Mouse (Mus musculus) G1E (cell line): ENCODE measurements around the gene Slc29a2. TPM values are rescaled to one million over a fixed set of nuclear protein-coding genes. Genes with fewer than 3 reads are reported as not detected.
"Not testable (repeated sequence)": the region's sequence is repeated elsewhere in the genome, so short reads cannot be mapped to it uniquely, and the experiment has no call there.

Source experiments
- ATAC-seq: 2 replicates; pipeline ENCODE4 v1.8.0; 2016; ENCODE audit warnings: mild to moderate bottlenecking; ENCODE audit not compliant: insufficient number of reproducible peaks, poor library complexity, low FRiP score, severe bottlenecking; ENCODE audit errors: extremely low read depth
- DNase-seq: peaks from one replicate; pipeline ENCODE4 v3.0.0; 2012; ENCODE audit warnings: low spot score
- H3K27me3 ChIP-seq: 2 replicates; pipeline ENCODE4 v1.6.1; 2012; ENCODE audit warnings: mild to moderate bottlenecking, low read length, inconsistent platforms; ENCODE audit not compliant: insufficient read depth
- H3K36me3 ChIP-seq: replicated peaks from 2 replicates; pipeline ENCODE3; 2012; ENCODE audit warnings: mild to moderate bottlenecking, inconsistent platforms
- H3K4me1 ChIP-seq: 2 replicates; pipeline ENCODE4 v1.6.1; 2012; ENCODE audit warnings: low read depth, low read length, inconsistent platforms, mixed read lengths; ENCODE audit not compliant: insufficient read depth
- H3K4me3 ChIP-seq: 2 replicates; pipeline ENCODE4 v1.5.1; 2012; ENCODE audit warnings: low read depth, mild to moderate bottlenecking, inconsistent platforms, low read length, moderate library complexity, mixed read lengths
- H3K9me3 ChIP-seq: replicated peaks from 2 replicates; pipeline ENCODE4 v1.6.1; 2012; ENCODE audit warnings: inconsistent platforms
- CTCF ChIP-seq: IDR thresholded peaks from 2 replicates; pipeline ENCODE4 v1.5.1; 2012; ENCODE audit warnings: low read depth, low read length, inconsistent platforms, mixed read lengths
- GATA1 ChIP-seq: IDR thresholded peaks from 2 replicates; pipeline ENCODE4 v1.6.1; 2012; ENCODE audit warnings: borderline replicate concordance, low read length, inconsistent platforms, mixed read lengths
- GATA2 ChIP-seq: IDR thresholded peaks from 2 replicates; pipeline ENCODE4 v1.6.1; 2012; ENCODE audit warnings: low read depth, low read length, inconsistent platforms, borderline replicate concordance
- POLR2AphosphoS5 ChIP-seq: IDR thresholded peaks from 2 replicates; pipeline ENCODE4 v1.6.1; 2012; ENCODE audit warnings: low read depth, low read length, inconsistent platforms; ENCODE audit not compliant: insufficient replicate concordance
- TAL1 ChIP-seq: conservative IDR thresholded peaks from 2 replicates; pipeline ENCODE4 v1.6.1; 2012; ENCODE audit warnings: low read depth, low read length, inconsistent platforms, mixed read lengths
- polyA plus RNA-seq: library from polyadenylated mRNA; stranded (reverse); fragments of >175 nt; gene quantifications from 2 replicates; pipeline ENCODE4 v1.2.3, GENCODE M21; 2012
- total RNA-seq, 2 experiments: library from RNA; stranded (forward) in 1 of 2; stranded (reverse) in 1 of 2; fragments of 200-1000 nt in 1 of 2; fragments of >200 nt in 1 of 2; fragmentation: Nextera tagmentation in 1 of 2; gene quantifications; 2 replicates each; pipeline ENCODE4 v1.2.3; 2014 to 2017

The Slc29a2 gene
- total and polyA plus RNA-seq, 3 experiments: 1.7 to 5.9 (median 5.8) TPM

GRCm38 (mm10) chr19:4992371-4992770 is 31.3 kb upstream of the Slc29a2 start:
- Histone ChIP-seq H3K36me3 (no peaks in the 10 kb centered on the region), H3K4me3 (no peak overlapping the region), H3K9me3 (0 out of 2 replicates have a peak, but pooled peaks cover 3% of the 10 kb centered on the region), H3K4me1 (no peaks in the 10 kb centered on the region), H3K27me3 (peaks cover 9% of the 10 kb centered on the region)
- DNase-seq (no peak), ATAC-seq (no peak)
- TF ChIP-seq GATA1 (no peak), POLR2AphosphoS5 (no peak), GATA2 (no peak), TAL1 (no peak), CTCF (no peak)

GRCm38 (mm10) chr19:4992904-4993303 is 30.8 kb upstream of the Slc29a2 start:
- Histone ChIP-seq H3K36me3 (no peaks in the 10 kb centered on the region), H3K4me1 (no peaks in the 10 kb centered on the region), H3K4me3 (no peak overlapping the region), H3K27me3 (peaks cover 12% of the 10 kb centered on the region), H3K9me3 (0 out of 2 replicates have a peak, but pooled peaks cover 3% of the 10 kb centered on the region)
- ATAC-seq (no peak), DNase-seq (no peak)
- no peak for TF ChIP-seq TAL1
- no peak for TF ChIP-seq CTCF
- no peak for TF ChIP-seq POLR2AphosphoS5
- TF ChIP-seq GATA1: no peak
- TF ChIP-seq GATA2: no peak

DNA sequence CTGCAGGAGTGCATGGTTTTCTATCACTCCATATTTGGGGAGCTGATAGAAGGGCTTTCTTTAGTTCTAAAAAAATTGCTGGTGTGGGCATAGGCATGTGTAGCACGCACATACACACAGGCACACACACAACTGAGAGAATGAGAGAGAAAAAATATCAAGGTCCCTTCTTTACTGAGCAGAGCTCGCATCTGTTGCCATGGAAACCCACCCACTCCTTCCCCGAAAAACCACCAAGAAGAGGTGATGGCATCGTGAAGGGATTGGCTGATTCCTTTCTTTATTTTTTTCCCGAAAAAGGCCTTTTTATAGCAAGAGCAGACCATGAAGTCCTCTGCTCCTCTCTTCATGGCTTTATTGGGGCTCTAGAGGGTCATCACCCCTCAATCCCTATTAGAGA is 29.6 kb upstream of the Slc29a2 start:
- peaks cover 12% of the 10 kb centered on the region for H3K27me3 ChIP-seq
- no peak overlapping the region for H3K4me3 ChIP-seq
- TF ChIP-seq GATA1 (no peak), TAL1 (no peak), GATA2 (no peak), CTCF (no peak), POLR2AphosphoS5 (no peak)
- no peak for ATAC-seq
- no peaks in the 10 kb centered on the region for H3K4me1 ChIP-seq
- 0 out of 2 replicates have a peak, but pooled peaks cover 3% of the 10 kb centered on the region for H3K9me3 ChIP-seq
- H3K36me3 ChIP-seq: no peaks in the 10 kb centered on the region
- no peak for DNase-seq

DNA sequence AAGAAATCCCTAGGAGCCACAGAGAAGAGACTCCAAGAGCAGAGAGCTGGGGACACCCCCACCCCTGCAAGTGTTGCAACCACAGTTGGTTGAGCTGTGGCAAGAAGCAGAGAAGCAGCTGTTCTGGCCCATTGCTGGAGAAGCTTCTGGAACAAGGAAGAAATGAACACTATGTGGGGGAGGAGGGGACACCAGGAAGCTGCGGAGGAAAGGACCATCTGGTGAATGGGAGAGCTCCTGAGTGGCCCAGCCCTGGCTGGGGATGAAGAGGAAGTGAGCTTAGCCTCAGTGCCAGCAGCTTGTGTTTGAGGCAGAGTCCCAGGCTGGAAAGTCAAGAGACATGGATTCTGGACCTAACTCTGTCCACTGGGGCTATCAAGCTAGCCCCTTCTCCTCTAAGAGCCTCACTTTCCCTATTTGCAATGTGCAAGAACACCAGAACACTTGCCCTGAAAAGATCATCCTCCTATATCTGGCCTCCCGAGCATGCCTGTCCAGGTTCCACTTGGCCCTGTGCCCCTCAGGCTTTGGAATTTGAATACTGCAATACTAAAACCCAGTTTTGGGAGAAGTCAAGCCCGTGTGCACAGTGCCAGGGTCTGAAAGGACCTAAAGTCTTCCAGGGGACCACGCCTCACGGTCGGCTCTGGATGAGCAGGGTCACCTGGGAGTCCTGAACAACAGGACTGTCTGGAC is 24.1 kb upstream of the Slc29a2 start:
- no peaks in the 10 kb centered on the region for H3K9me3 ChIP-seq
- ATAC-seq (no peak), DNase-seq (no peak)
- no peak overlapping the region for H3K4me3 ChIP-seq
- TF ChIP-seq GATA1 (no peak), CTCF (no peak)
- no peaks in the 10 kb centered on the region for H3K36me3 ChIP-seq
- H3K4me1 ChIP-seq: peaks cover 5% of the 10 kb centered on the region
- peaks cover 15% of the 10 kb centered on the region for H3K27me3 ChIP-seq

- peak; percentile 59 for DNase-seq
- Histone ChIP-seq H3K4me3 (no peak overlapping the region), H3K27me3 (peaks cover 15% of the 10 kb centered on the region), H3K4me1 (peaks cover 5% of the 10 kb centered on the region), H3K36me3 (no peaks in the 10 kb centered on the region), H3K9me3 (no peaks in the 10 kb centered on the region)
- TF ChIP-seq CTCF (peak; percentile 67), GATA2 (no peak)
- no peak for ATAC-seq
Observed at GRCm38 (mm10) chr19:5001666-5002406, 21.8 kb upstream of the Slc29a2 start.

GRCm38 (mm10) chr19:5003644-5004043 is 20.0 kb upstream of the Slc29a2 start:
- not testable (repeated sequence) for H3K9me3 ChIP-seq, DNase-seq, H3K36me3 ChIP-seq, H3K4me3 ChIP-seq, ATAC-seq, H3K27me3 ChIP-seq, H3K4me1 ChIP-seq

- Histone ChIP-seq H3K4me3 (no peak overlapping the region), H3K9me3 (no peaks in the 10 kb centered on the region), H3K4me1 (peaks cover 5% of the 10 kb centered on the region), H3K36me3 (no peaks in the 10 kb centered on the region), H3K27me3 (peaks cover 2% of the 10 kb centered on the region; the same call in 1 of the 2 replicates)
- TF ChIP-seq TAL1 (no peak), GATA2 (no peak), GATA1 (no peak), CTCF (no peak), POLR2AphosphoS5 (no peak)
- ATAC-seq (no peak), DNase-seq (no peak)
Observed at GRCm38 (mm10) chr19:5004925-5005324, 18.7 kb upstream of the Slc29a2 start.
